Mouse (Mus musculus) kidney, embryonic 14.5 days (tissue): ENCODE measurements around the gene D17H6S53E. TPM values are rescaled to one million over a fixed set of nuclear protein-coding genes. Genes with fewer than 3 reads are reported as not detected.
A peak's percentile ranks its signal among the peaks of the same experiment; 100 is the strongest.
"Not testable (repeated sequence)": the region's sequence is repeated elsewhere in the genome, so short reads cannot be mapped to it uniquely, and the experiment has no call there.

Experiments used
- ATAC-seq: fragments of 200-750 bp; cut with Nextera tagmentation; 2 replicates; pipeline ENCODE4 v1.8.0; 2017; ENCODE audit warnings: moderate number of reproducible peaks, mild to moderate bottlenecking, moderate TSS enrichment, moderate library complexity; ENCODE audit not compliant: low FRiP score, low TSS enrichment
- H3K27ac ChIP-seq: fragments of 300-500 bp; sonication (generic); 2 replicates; pipeline ENCODE4 v1.5.1; 2014; ENCODE audit warnings: low read depth, mild to moderate bottlenecking, low read length, moderate library complexity, mixed read lengths
- H3K27me3 ChIP-seq: fragments of 300-500 bp; sonication (generic); 2 replicates; pipeline ENCODE4 v1.6.1; 2014; ENCODE audit warnings: mild to moderate bottlenecking, low read length; ENCODE audit not compliant: control insufficient read depth, insufficient read depth
- H3K36me3 ChIP-seq: fragments of 300-500 bp; sonication (generic); 2 replicates; pipeline ENCODE4 v1.6.1; 2014; ENCODE audit warnings: low read length, mixed read lengths; ENCODE audit not compliant: control insufficient read depth, insufficient read depth
- H3K4me1 ChIP-seq: fragments of 300-500 bp; sonication (generic); 2 replicates; pipeline ENCODE4 v1.6.1; 2014; ENCODE audit warnings: low read length, mixed read lengths; ENCODE audit not compliant: control insufficient read depth, insufficient read depth
- H3K4me2 ChIP-seq: fragments of 300-500 bp; sonication (generic); replicated peaks from 2 replicates; pipeline ENCODE4 v1.6.1; 2014; ENCODE audit warnings: low read depth, mild to moderate bottlenecking, low read length
- H3K4me3 ChIP-seq: fragments of 300-500 bp; sonication (generic); 2 replicates; pipeline ENCODE4 v1.5.1; 2014; ENCODE audit warnings: mild to moderate bottlenecking, low read length
- H3K9ac ChIP-seq: fragments of 300-500 bp; sonication (generic); 2 replicates; pipeline ENCODE4 v1.6.1; 2014; ENCODE audit warnings: low read depth, mild to moderate bottlenecking, low read length, moderate library complexity
- H3K9me3 ChIP-seq: fragments of 300-500 bp; sonication (generic); 2 replicates; pipeline ENCODE4 v1.6.1; 2016; ENCODE audit warnings: low read length; ENCODE audit not compliant: control insufficient read depth
- WGBS: fragments of 180-500 bp; shearing (Covaris S2); extraction: QIAGEN DNeasy Blood & Tissue Kit; methylation state at CpG from one replicate; pipeline ENCODE4 v1.1.7; 2014; 5-methylcytosine and 5-hydroxymethylcytosine counted together
- polyA plus RNA-seq: library from polyadenylated mRNA; unstranded; fragments of >200 nt; fragmentation: Nextera tagmentation; extraction: Ambion mirVana; gene quantifications from 2 replicates; pipeline ENCODE4 v1.2.1, GENCODE M21; 2014

Gene D17H6S53E
- polyA plus RNA-seq, 1 experiment from 2014 or later, result 9.4 TPM

DNA sequence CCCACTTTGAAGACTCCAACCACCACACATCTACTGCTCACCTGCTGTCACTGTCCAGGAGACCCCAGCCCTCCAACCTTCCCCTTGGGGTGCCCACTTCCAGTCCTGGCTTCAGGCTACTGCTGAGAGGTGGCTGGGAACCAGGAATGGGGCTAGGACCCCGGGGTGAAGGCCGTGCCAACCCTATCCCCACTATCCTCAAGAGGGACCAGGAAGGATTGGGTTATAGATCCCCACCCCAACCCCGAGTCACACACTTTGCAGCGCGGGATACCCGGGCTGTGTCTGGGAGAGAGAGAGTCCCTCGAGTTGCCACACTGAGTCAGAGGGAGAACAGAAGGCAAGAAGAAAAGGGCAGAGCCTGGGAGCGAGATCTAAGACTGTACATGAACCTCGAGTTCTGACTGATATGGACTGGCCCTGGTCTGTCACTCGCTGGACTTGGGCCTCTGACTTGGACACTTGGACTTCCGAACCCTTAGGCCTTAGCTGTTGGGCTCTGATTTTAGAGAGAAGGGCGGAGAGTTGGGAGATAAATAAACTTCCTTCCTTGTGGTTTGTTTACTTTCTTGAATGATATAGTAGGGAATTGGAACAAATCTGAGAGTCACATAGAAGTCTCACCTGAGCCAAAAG, 1.8 kb upstream of the D17H6S53E start:
- Histone ChIP-seq H3K36me3 (peaks cover 19% of the 10 kb centered on the region; the same call in 1 of the 2 replicates), H3K4me1 (peaks cover 37% of the 10 kb centered on the region)
- H3K4me3 ChIP-seq, ATAC-seq, H3K9me3 ChIP-seq, H3K9ac ChIP-seq, H3K27ac ChIP-seq, H3K4me2 ChIP-seq, H3K27me3 ChIP-seq: not testable (repeated sequence)
- 93% methylated on average over 12 of the region's 12 CpGs for WGBS

DNA sequence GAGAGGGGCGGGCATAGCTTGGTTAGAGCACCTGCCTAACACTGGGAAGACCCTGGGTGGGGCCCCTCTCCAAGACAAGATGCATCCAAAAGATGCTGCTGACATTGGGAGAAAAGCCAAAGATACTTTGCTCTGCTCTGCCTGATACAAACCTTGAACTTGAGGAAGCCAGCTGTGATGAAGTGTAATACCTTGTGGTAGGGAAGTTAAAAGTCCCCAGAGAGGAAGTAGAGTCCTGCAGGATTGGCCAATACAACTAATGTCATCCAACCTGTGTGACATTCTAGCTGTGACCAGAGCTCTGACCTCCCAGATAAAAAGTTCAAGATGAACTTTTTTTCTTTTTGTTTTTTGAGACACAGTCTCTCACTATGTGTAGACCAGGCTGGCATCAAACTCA, 1.1 kb upstream of the D17H6S53E start:
- Histone ChIP-seq H3K36me3 (peaks cover 15% of the 10 kb centered on the region; the same call in 1 of the 2 replicates), H3K9me3 (no peaks in the 10 kb centered on the region), H3K9ac (peak overlapping the region; percentile 86; the same call in 1 of the 2 replicates), H3K4me1 (peaks cover 33% of the 10 kb centered on the region), H3K27me3 (no peaks in the 10 kb centered on the region), H3K4me2 (no peak overlapping the region), H3K27ac (no peak overlapping the region), H3K4me3 (no peak overlapping the region; the same call in 1 of the 2 replicates)
- no peak for ATAC-seq
- 96% methylated on average over 1 of the region's 1 CpGs for WGBS

DNA sequence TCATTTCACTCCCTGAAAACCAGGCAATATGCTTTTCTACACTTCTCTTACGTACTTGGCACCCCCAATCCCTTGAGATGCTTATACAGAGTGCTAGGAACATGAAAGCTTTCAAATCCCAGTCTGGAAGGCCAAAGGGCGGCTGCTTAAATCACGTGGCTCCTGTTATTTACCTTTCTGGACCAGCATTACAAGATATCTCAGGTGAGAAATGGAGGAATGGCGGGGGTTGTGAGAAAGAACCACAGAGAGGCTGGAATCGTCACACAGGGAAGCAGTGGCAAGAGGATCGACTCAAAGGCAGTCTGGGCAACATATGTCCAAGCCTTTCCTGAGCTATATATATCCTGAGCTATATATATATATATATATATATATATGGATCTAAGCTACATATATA, 595 bp upstream of the D17H6S53E start:
- Histone ChIP-seq H3K36me3 (peaks cover 17% of the 10 kb centered on the region; the same call in 1 of the 2 replicates), H3K4me3 (peak overlapping the region; percentile 70), H3K4me1 (peaks cover 29% of the 10 kb centered on the region; the same call in 1 of the 2 replicates), H3K27ac (peak overlapping the region; percentile 82; the same call in 1 of the 2 replicates), H3K9ac (peak overlapping the region; percentile 86), H3K4me2 (peak overlapping the region; percentile 80), H3K9me3 (no peaks in the 10 kb centered on the region), H3K27me3 (no peaks in the 10 kb centered on the region)
- 33% methylated on average over 6 of the region's 6 CpGs for WGBS
- no peak for ATAC-seq

DNA sequence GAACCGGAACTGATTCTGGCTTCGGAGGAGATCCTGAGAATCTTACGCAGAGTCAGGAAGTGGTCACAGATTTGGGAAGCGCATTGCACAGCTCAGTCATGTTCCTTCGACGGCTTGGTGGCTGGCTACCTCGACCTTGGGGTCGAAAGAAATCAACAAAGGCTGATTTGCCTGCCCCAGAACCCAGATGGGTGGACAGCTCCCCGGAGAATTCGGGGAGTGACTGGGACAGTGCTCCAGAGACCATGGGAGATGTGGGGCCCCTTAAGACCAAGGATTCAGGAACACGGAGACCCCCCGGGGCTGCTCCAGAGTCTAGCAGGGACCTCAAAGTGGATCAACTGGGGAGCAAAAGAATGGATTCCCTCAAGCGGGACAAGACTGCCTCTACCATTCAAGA, 844 bp downstream of the D17H6S53E start:
- 67% methylated on average over 13 of the region's 13 CpGs for WGBS
- peak overlapping the region; percentile 86; the same call in 1 of the 2 replicates for H3K9ac ChIP-seq
- peaks cover 33% of the 10 kb centered on the region; the same call in 1 of the 2 replicates for H3K4me1 ChIP-seq
- no peaks in the 10 kb centered on the region for H3K27me3 ChIP-seq
- no peaks in the 10 kb centered on the region for H3K9me3 ChIP-seq
- H3K4me3 ChIP-seq, result peak overlapping the region; percentile 70
- peak overlapping the region; percentile 80 for H3K4me2 ChIP-seq
- no peak for ATAC-seq
- H3K27ac ChIP-seq, result peak overlapping the region; percentile 82; the same call in 1 of the 2 replicates
- H3K36me3 ChIP-seq, result peaks cover 17% of the 10 kb centered on the region; the same call in 1 of the 2 replicates

DNA sequence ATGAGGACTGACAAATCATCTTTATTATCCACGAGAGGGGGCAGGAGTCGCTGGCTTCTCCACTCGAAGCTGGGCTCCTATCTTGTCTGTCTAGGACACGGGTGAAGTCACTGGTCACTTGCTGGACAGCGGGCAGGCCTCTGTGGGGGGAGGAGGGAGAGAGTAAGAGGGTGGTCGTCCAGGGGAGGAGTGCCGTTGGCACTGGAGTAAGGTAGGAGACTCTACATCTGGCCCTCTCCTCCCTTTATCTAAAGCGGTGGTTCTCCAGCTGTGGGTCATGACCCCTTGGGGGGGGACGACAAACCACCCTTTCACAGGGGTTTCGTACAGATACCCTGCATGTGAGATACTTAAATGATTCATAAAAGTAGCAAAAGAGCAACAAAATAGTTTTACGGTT, 2.8 kb downstream of the D17H6S53E start:
- peaks cover 26% of the 10 kb centered on the region; the same call in 1 of the 2 replicates for H3K4me1 ChIP-seq
- H3K27me3 ChIP-seq, result no peaks in the 10 kb centered on the region
- H3K4me2 ChIP-seq, result no peak overlapping the region
- 46% methylated on average over 11 of the region's 11 CpGs for WGBS
- no peaks in the 10 kb centered on the region for H3K9me3 ChIP-seq
- no peak for ATAC-seq
- H3K36me3 ChIP-seq, result peaks cover 12% of the 10 kb centered on the region; the same call in 1 of the 2 replicates
- no peak overlapping the region for H3K27ac ChIP-seq
- H3K9ac ChIP-seq, result no peak overlapping the region
- H3K4me3 ChIP-seq, result no peak overlapping the region

DNA sequence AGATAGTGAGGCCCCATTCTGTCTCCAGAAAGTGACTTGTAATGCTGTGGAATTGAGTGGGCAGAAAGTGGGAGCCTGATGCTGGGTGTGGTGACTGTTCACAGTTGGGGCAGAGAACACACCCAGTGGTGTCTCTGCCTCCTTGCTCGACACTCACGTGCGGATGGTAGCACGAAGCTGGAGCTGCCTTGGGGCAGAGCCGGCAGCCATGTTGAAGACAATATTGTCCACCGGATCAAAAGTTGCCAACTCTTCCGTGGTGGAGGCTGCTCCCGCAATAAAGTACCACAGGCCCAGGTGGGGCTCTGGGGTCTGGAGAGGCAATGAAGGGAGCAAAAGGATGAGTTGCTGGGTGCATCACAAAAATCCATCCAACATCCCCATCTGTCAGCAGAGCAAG, 4.9 kb downstream of the D17H6S53E start:
- no peak overlapping the region for H3K27ac ChIP-seq
- 88% methylated on average over 8 of the region's 8 CpGs for WGBS
- no peak for ATAC-seq
- H3K4me3 ChIP-seq, result no peak overlapping the region
- no peak overlapping the region for H3K9ac ChIP-seq
- H3K9me3 ChIP-seq, result no peaks in the 10 kb centered on the region
- H3K36me3 ChIP-seq, result peaks cover 8% of the 10 kb centered on the region; the same call in 1 of the 2 replicates
- H3K27me3 ChIP-seq, result no peaks in the 10 kb centered on the region
- H3K4me1 ChIP-seq, result peaks cover 22% of the 10 kb centered on the region; the same call in 1 of the 2 replicates
- H3K4me2 ChIP-seq, result no peak overlapping the region

DNA sequence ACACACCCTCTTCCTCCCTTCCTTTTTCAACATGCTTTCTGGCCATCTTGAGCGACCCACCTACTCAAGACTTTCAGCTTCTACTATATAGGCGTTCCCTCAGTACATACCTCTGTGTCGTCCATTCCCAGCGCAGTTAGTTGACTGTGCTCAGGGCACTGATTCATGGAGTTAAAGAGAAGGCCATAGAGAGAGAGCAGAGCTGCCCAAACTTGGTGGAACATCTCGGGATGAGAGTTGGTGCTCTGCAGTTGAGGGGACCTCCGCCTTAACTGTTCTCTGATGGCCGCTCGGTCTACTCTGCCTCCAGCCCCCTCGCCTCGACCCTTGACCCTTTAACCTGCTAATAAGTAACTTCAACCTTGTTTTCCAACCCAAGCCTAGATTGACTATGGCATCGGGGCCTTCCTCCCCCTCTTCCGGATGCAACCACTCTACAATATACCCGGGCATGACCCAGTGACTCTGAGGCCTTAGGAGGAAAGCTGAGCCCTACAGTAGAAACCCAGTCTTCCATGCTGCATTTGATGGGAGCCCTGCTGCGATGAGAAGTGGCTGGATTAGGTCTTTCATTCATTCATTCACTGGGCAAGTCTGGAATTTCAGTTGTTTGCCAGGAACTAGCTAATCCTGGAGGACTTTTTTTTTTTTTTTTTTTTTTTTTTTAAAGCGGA, 5.5 kb downstream of the D17H6S53E start, which contains the start of gene Apom:
TSS of gene Apom (minus strand) at position 551 of the 674 bp plus-strand sequence.
- H3K27me3 ChIP-seq, result no peaks in the 10 kb centered on the region
- no peak within 1 kb of the TSS for H3K9ac ChIP-seq
- WGBS, result 61% methylated on average over 15 of the region's 15 CpGs
- H3K4me1 ChIP-seq, result peaks cover 25% of the 10 kb centered on the region; the same call in 1 of the 2 replicates
- no peaks in the 10 kb centered on the region for H3K9me3 ChIP-seq
- no peak for ATAC-seq
- peaks cover 8% of the 10 kb centered on the region; the same call in 1 of the 2 replicates for H3K36me3 ChIP-seq
- H3K27ac ChIP-seq, result peak within 1 kb of the TSS; percentile 51; the same call in 1 of the 2 replicates
- H3K4me2 ChIP-seq, result no peak within 1 kb of the TSS
- no peak within 1 kb of the TSS for H3K4me3 ChIP-seq

DNA sequence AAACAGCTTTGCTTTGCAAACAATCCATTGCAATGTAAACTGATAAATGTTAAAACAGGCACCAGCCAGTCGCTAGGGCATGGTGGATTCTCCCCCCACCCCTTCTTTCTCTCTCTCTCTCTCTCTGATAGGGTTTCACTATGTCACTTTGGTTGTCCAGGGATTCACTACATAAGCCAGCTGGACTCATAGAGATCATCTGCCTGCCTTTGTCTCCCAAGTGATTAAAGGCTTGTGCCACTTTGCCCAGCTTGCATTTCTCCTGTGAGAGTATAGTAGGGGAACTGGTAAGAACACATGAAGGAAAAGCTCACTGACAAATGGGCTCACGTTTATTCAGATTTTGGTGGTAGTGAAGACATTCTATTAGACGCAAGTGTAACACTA, 6.0 kb downstream of the D17H6S53E start:
- H3K4me2 ChIP-seq, result no peak overlapping the region
- peaks cover 22% of the 10 kb centered on the region; the same call in 1 of the 2 replicates for H3K4me1 ChIP-seq
- no peak overlapping the region for H3K4me3 ChIP-seq
- no peak overlapping the region for H3K9ac ChIP-seq
- H3K36me3 ChIP-seq, result peaks cover 8% of the 10 kb centered on the region; the same call in 1 of the 2 replicates
- 46% methylated on average over 3 of the region's 3 CpGs for WGBS
- peak overlapping the region; percentile 24; the same call in 1 of the 2 replicates for H3K27ac ChIP-seq
- no peaks in the 10 kb centered on the region for H3K9me3 ChIP-seq
- ATAC-seq, result no peak
- H3K27me3 ChIP-seq, result no peaks in the 10 kb centered on the region

DNA sequence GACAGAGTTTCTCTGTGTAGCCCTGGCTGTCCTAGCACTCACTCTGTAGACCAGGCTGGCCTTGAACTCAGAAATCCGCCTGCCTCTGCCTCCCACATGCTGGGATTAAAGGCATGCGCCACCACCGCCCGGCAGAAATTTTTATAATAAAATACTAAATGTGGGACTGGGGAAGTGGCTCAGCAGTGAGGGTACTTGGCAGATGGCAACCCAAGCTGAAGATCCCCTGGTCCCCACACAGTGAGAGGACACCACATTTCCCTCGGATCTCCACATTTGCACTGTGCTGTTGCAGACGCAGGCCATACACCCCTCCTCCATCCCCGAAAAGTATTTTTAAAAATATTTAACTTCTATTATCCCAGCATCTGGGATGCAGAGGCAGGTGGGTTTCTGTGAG, 7.3 kb downstream of the D17H6S53E start:
- no peaks in the 10 kb centered on the region for H3K9me3 ChIP-seq
- peaks cover 14% of the 10 kb centered on the region; the same call in 1 of the 2 replicates for H3K4me1 ChIP-seq
- no peak overlapping the region for H3K27ac ChIP-seq
- no peak for ATAC-seq
- no peak overlapping the region for H3K9ac ChIP-seq
- H3K36me3 ChIP-seq, result peaks cover 9% of the 10 kb centered on the region
- no peak overlapping the region for H3K4me3 ChIP-seq
- H3K27me3 ChIP-seq, result no peaks in the 10 kb centered on the region
- 95% methylated on average over 7 of the region's 7 CpGs for WGBS
- no peak overlapping the region for H3K4me2 ChIP-seq
